Mouse (Mus musculus) megakaryocyte, adult 5-6 weeks (primary cell): Measurements from ENCODE around the gene Tdrd5. TPM values are rescaled to one million over a fixed set of nuclear protein-coding genes. Genes with fewer than 3 reads are reported as not detected.
"Not testable (repeated sequence)": the region's sequence is repeated elsewhere in the genome, so short reads cannot be mapped to it uniquely, and the experiment has no call there.

Experiments used
- ATAC-seq: 2 replicates; pipeline ENCODE4 v1.8.0; 2016; ENCODE audit warnings: mild to moderate bottlenecking, inconsistent platforms; ENCODE audit not compliant: poor library complexity, severe bottlenecking
- total RNA-seq, 2 experiments: library from RNA; stranded (forward) in 1 of 2; stranded (reverse) in 1 of 2; fragments of 153-499, 151-499 nt in 1 of 2; fragments of 221-1000, 200-1000 nt in 1 of 2; gene quantifications; 2 replicates each; pipeline versions ENCODE4 v1.2.3 to v1.2.4; 2015 to 2017

Gene Tdrd5
- total RNA-seq, 2 experiments from 2014 or later = not detected

DNA sequence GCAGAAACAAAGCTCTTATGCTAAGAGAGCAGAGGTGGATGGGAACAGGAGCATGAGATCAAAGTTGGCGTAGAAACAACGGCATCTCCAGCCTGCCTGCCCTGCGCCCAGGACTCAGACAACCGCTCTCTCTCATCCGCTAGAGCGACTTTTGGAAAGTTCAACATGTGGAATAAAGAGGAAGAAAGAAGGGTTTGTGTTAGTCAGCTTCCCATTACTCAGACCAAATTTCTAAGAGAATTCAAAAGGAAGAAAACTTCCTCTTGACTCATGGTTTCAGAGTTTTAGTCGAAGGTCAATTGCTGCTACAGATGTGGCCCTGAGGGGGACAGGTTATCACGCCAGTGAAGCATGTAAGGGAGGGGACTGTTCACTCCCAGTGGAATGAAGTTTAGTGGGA is 39.5 kb downstream of the Tdrd5 start:
- ATAC-seq = no peak

DNA sequence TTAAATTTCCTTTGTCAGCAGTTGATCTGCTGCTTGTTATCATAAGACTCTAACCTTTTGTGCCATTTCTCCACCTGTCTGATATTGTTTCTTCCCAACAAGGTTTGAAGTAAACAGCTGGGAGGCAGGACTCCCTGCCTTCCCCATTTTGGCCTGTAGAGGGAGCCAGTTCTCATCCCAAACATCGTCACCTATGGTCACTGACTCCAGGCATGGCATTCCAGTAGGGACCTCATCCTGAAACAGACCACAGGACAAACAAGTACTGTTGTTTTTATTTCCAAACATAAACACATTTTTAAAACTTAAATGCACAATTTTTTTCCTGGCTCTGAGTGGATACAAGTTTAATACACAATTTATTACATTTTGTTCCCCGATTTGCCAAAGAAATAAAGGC is 40.1 kb downstream of the Tdrd5 start:
- peak; percentile 64; the same call in 1 of the 2 replicates for ATAC-seq

DNA sequence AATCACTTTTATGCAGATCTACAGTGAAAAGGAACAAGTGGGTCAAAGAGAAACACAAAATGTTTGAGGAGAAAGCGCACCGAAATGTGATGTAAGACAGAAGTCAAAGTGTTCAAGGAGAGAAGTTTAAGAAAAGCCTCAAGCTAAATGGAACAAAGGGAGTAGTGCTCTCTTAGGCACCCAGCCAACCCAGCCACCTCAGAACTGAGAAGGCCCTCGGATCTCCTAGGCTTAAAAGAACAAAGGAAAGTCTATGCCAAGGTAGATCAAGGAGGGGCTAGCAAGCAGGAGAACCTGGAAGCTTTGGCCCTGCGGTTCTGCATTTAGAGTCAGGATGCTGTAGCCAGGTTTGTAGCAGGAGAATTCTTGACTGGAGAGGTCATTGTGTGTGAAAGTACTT is 48.6 kb downstream of the Tdrd5 start:
- no peak for ATAC-seq

DNA sequence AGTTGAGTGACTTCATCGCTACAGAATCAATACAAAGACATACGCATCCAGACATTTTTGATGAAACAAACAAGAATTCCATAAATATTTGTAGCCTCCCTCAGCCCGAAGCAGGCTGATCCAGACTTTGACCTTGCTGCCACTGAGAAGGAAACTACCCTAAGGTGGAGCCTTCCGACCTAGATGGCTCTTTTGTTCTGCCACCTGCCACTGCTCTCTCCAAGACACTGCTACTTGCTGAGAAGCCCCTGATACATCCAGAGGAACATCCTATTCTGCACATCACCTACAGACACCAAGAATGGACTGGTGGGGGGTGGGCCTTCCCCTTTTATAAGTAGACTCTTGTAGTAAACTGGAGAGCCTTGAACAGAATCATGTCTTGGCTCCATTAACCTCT is 52.4 kb downstream of the Tdrd5 start:
- not testable (repeated sequence) for ATAC-seq

DNA sequence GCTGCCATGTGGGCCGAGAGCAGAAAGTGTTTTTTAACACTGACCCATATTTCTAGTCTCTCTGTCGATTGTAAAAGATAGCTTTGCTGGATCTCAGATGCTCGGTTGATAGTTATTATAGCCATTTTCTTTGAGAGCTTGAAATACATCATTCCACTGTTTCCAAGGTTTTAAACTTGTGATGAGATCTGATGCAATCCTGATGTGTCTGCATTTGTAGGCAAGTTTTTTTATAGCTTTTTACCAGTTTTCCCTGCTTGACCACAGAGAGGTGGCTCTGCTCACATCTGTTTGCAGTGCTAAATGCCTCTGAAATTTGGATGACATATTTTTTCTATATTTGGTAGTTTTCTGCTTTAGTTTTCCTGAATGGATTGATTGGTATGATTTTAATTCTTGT is 55.6 kb downstream of the Tdrd5 start:
- ATAC-seq = no peak

DNA sequence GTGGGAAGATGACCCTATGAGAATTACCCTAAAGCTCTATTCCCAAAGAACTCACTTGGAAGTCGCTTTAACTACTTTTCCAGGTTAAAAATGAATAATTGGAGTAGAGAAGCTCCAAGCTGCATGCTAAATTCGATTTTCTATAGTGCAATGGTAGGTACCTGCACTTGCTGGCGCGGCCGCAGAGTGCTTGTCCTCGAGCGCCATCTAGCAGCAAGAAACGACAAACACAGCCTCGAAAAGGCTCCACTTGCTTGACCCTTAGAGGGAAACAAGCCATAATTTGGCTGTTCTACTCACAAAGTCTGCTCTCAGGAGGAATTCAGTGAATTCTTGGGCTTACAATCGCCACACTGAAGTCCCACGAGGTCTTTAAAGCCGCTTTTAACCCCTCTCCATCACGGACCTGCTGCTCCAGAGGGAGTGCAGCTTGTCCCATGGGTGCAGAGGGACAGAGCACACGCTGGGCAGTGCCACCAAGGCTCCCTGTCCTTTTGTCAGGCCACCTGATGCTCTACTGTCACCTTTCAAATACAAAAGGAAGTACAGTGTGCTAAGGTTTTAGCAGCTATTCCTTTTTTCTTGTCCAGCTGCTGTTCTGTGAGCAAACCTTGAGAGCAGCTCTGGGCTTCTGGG is 61.6 kb downstream of the Tdrd5 start:
- ATAC-seq = peak; percentile 93

DNA sequence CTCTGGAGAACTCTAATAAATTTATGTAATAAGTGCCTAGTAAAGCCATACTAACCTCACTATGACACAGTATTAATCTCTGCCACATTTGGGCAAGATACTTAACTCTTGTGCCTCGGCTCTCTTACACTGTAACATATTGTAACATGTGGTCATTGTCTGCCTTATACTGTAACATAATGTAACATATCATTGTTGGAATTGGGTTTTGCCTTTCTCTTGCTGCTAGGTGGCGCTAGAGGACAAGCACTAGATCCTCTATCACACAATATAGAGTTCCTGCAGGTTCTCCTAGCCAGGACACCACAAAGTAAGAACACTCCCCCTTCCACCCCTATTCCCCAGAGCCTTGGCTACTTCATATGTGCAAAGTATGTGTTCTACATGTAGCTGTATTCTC is 62.4 kb downstream of the Tdrd5 start:
- peak; percentile 58 for ATAC-seq

DNA sequence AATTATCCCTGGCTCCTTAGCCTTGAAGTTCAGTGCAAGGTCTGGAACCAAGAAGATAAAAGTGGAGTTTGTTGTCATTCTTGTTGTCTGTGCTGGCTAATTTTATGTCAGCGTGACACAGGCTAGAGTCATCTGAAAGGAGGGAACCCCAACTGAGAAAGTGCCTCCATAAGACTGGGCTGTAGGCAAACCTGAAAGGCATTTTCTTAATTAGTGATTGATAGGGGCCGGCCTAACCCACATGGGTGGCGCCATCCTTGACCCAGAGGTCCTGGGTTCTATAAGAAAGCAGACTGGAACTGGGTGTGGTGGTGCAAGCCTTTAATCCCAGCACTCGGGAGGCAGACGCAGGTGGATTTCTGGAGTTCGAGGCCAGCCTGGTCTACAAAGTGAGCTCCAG is 72.3 kb downstream of the Tdrd5 start:
- no peak for ATAC-seq

DNA sequence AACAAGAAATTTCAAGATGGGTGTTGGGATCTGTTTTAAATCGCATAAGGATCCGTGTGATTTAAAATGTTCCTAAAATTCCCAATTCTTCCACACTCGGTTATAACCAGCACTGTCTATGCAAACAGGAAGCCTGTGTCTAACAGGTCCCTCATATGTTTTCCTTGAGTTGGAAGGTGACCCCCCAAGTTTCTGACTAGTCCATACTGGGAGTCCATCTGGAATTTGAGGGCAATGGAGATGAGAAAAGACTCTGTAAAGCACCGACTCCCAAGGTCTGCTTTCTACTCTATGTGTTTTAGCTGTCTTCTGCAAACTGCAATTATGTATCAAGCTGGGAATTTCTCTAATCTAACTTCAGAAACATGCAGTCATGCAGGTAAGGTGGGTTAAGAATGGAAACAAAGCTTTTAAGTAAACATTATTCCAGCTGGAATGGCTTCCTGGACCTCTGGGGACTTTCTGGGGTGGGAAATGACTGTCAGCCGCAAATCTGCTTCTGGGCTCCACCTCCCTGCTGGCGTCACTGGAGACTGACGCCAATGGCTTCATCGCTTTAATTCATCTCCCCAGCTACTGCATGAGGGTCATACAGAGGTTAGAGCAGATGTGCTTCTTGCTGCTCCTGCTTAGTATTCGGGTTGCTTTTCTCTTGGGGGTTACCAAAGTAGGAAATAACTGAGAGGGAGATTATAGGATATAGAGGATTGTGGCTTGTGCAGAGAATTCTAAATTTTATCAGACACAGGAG is 73.0 kb downstream of the Tdrd5 start:
- ATAC-seq = no peak

DNA sequence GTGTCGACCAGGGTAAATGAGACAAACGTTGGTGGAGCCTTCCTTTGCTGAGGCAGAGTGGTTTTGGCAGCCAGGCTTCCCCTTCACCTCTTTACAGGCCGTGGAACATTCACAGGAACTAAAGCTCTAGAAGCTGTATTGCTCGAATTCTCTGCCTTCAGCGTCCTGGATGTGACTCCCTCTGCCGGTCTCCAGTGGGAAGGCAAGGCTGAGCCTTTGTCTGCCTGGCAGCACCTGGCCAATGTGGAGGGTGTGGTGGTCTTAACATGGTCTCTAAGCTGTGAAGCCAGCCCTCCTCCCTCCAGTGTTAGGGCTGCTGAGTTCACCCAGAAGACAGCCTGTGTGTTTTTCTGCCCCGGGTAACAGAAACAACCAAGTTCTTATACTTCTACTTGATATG is 74.0 kb downstream of the Tdrd5 start:
- peak; percentile 71 for ATAC-seq

DNA sequence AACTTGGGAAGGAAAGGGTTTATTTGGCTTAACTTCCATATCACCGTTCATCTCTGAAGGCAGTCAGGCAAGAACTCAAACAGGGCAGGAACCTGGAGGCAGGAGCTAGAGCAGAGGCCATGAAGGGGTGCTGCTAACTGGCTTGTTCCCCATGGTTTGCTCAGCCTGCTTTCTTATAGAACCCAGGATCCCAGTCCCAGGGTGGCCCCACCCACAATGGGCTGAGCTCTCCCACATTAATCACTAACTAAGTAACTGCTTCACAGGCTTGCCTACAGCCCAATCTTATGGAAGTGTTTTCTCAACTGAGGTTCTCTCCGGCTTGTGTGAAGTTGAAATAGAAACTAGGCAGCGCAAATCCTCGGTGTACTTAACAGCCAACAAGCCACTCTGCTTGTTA is 74.7 kb downstream of the Tdrd5 start:
- ATAC-seq = no peak

DNA sequence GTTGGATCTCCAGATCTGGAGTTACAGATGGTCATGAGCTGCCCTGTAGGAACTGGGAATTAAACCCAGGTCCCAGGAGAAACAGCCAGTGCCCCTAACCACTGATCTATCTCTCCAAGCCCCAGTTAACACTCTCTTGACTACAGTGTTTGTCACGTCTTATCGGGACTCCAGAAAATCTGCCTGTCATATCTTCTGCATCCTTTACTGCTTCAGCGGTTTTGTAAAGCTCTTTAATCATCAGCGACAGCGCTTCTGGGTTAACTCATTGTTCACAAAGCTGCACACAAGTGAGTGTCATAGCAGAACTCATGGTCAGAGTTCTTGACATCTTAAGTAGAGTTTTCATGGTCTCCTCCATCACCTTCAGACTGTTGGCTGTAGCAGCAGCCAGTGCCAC is 76.6 kb downstream of the Tdrd5 start:
- ATAC-seq = no peak

DNA sequence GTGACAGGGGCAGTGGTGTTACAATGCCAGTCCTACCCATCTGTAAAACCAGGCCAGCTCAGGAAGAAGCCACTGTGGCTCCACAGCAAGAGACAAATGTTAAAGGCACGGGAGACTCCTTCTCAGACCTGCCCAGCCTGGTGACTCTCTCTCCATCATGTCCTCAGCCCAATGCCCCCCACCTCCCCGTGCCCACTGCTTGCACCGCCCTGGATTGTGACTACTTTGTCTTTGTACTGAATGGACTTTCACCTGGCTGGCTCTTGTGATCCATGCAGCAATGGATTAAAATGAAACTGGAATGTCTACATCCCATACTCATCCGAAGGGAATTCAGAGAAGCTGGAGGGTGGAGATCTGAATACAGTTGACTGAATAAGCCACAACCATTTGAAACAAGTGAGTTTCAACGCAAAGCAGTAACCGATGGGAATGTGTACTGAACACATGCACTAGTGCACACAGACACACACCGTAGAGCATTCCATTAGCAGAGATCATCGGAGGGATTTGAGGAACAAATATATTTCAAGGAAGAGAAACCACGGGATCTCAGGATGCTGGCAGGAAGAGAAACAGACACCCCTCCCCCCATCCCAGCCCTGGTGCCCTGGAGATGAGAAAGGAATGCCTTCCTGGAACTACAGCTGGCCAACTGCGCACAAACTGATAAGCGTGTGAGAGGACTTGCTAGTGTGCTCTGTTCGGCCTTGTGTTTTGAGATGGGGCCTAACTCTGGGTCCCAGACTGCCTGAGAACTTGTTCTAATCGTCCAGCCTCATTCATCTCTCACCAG is 81.1 kb downstream of the Tdrd5 start:
- no peak for ATAC-seq

DNA sequence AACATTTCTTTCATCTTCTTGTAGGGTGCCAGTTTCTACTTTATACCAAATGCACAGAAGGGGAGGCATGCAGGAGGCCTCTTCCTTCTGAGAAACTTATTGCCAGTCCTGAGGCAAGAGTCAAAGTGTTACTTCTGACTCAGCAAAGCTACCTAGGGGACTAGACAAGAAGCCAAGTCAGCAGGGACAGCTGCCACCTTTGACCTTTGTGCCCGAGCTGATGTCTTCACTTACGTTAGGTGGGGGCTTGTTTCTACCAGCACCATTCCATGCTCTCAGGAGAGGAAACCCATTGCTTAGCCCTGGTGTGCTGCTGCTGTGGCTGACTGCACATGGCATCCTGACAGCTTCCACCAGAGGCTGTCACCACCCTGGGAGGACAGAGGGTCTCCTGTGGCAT is 82.1 kb downstream of the Tdrd5 start:
- no peak for ATAC-seq

DNA sequence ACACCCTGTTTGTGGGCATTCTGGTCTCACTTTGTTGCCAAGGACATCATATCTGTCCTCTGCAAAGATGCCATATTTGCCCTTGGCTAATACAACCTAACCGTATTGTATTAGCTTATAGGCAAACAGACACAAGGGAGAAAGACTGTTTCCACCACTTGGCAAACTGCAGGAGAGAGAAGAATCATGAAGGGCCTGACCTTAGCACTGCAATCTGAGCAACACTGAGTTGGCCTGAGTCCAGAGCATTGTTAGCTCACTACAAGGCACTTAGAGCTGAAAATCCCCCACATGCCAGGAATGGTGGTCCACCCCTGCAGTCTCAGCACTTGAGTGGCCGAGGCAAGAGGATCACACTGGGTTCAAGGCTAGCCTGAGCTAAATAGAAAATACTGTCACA is 84.9 kb downstream of the Tdrd5 start:
- ATAC-seq = no peak

DNA sequence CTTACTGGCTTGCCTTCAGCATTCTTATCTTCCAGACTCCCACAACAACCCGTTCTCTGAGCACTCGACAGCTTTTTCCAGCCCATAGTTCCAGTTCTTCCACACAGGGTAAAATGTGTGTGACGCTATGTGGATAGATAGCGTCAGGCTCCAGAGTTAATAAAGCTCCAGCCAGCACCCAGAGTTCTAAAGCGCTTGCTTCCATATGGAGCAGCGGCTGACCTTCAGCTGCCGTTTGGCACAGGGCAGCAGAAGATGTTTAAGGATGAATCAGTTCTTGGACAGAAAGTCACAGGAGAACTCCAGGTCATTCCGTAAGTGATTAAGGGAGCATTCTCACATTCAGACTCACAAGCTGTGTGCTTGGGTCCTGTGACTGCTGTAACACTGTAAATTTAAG is 85.5 kb downstream of the Tdrd5 start:
- ATAC-seq = no peak

DNA sequence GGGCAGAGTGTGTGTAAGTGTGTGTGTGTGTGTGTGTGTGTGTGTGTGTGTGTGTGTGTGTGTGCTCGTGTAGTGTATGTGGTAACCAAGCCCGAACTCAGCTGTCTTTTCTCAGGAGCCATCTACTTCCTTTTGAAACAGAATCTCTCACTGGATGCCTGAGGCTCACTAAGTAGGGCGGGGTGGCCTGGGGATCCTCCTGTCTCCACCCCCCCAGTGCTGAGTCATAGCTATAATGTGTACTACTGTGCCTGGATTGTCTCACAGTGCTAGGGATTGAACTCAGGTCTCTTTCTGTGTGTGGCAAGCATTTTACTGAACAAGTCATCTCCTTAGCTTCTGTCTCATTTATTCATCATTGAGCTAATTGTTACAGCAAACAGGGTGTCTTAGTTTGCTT is 86.1 kb downstream of the Tdrd5 start:
- peak; percentile 96 for ATAC-seq

DNA sequence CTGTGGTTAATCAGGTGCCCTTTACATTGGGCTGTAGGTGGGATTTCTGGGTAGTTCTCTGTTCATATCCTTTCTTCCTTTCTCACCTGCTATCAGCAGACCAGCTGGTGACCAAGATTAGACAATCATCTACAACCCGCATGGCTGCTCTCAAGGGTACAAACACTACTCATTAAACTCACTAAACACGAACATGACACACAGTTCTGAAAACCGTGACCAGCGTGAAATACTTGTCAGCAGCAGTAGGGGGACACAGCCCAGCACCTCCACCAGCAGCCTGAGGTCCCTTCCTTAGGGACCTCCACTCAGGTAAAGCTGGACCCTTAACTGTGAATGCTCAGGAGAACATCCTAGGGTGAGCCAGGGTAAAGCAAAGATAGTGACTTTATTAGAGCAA is 87.2 kb downstream of the Tdrd5 start:
- no peak for ATAC-seq

DNA sequence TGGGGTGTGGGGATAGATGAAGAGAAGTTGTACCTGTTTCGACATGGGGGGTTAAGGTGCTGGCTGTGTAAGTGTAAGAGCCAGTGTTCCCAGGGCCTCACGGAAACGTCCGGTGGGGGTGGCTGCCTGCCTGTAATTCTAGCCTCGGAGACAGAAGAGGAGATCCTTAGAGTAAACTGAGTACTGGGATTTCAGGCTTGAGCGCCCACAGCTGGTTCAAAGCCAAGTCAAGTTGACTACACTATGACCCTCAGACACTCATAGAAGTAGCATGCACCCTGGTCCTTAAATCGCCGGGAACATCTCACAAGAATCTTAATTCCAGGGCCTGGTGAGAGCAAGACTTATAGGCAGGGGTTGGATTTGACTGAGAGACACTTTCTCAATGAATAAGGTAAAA is 88.8 kb downstream of the Tdrd5 start:
- ATAC-seq = no peak

DNA sequence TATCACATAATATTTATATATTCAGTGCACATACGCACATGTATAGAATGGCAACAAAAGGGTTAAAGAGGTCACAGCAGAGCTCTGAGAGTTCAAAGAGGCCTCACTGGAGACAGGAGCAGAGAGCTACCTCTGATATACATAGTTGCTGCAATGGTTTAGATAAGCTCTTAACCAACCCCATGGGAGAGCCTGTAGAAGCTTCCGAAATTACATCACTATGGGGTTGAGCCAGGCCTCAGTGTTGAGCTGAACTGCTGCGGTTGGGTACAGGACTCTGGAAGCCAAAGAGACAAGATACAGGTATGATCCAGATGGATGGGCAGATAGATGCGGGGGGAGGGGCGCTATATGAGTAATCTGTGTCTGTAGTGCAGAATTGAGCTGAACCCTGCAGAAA is 90.5 kb downstream of the Tdrd5 start:
- no peak for ATAC-seq

DNA sequence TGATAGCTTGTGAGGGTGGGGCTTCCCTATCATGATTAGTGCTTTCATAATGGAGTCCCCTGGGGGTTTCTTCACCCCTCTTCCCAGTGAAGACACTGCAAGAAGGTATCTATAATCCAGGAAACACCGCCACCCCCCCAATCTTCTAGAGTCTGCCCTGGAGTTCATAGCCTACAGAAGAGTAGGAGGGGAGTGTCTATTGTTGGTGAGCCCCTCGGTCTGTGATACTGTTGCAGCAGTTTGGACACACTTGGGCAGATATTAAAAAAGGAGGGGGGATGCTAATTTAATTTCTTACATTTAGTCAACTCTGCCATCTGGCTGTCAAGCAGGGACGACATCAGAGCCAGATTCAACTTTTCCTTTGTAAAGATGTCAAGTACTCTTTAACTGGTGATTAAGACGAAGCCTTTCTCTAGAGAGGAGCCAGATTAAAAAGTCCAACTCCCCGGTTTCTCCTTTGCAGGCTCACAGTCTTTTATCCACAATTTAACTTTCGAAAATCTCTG is 91.6 kb downstream of the Tdrd5 start:
- no peak for ATAC-seq
